Mouse (Mus musculus) C2C12 (cell line): Measurements from ENCODE around the gene Slc4a2. TPM values are rescaled to one million over a fixed set of nuclear protein-coding genes. Genes with fewer than 3 reads are reported as not detected.
A peak's percentile ranks its signal among the peaks of the same experiment; 100 is the strongest.

Experiments
- H3K27me3 ChIP-seq: one replicate; pipeline ENCODE4 v1.6.1; 2011; ENCODE audit not compliant: control insufficient read depth, insufficient read depth, insufficient read length
- H3K36me3 ChIP-seq: one replicate; pipeline ENCODE4 v1.6.1; 2011; ENCODE audit not compliant: control insufficient read depth, insufficient read depth
- H3K4me3 ChIP-seq: one replicate; pipeline ENCODE4 v1.5.1; 2011; ENCODE audit warnings: mild to moderate bottlenecking, control low read depth; ENCODE audit not compliant: poor library complexity, insufficient read depth, severe bottlenecking
- H3K79me2 ChIP-seq: one replicate; pipeline ENCODE4 v1.6.1; 2011; ENCODE audit not compliant: control insufficient read depth, insufficient read depth
- H3K79me3 ChIP-seq: one replicate; pipeline ENCODE4 v1.6.1; 2011; ENCODE audit warnings: low read depth, control low read depth
- H3ac ChIP-seq: one replicate; pipeline ENCODE3; 2011; ENCODE audit warnings: low read depth; ENCODE audit not compliant: control insufficient read depth, insufficient read length
- CEBPB ChIP-seq: IDR thresholded peaks from one replicate; pipeline ENCODE4 v1.6.1; 2011; ENCODE audit warnings: low read depth, mild to moderate bottlenecking, control low read depth, moderate library complexity
- CTCF ChIP-seq: IDR thresholded peaks from one replicate; pipeline ENCODE4 v1.5.1; 2011; ENCODE audit not compliant: control insufficient read depth, insufficient read depth, insufficient read length
- FOSL1 ChIP-seq: IDR thresholded peaks from one replicate; pipeline ENCODE4 v1.8.0; 2011; ENCODE audit warnings: mild to moderate bottlenecking, low read length; ENCODE audit not compliant: poor library complexity, insufficient read depth, severe bottlenecking
- MAX ChIP-seq: IDR thresholded peaks from one replicate; pipeline ENCODE4 v1.6.1; 2011; ENCODE audit warnings: mild to moderate bottlenecking, control low read depth
- MYOD1 ChIP-seq: IDR thresholded peaks from one replicate; pipeline ENCODE4 v1.6.1; 2011; ENCODE audit warnings: low read depth; ENCODE audit not compliant: control insufficient read depth, insufficient read length
- MYOG ChIP-seq: IDR thresholded peaks from one replicate; pipeline ENCODE4 v1.6.1; 2011; ENCODE audit not compliant: control insufficient read depth, insufficient read length; ENCODE audit errors: extremely low read depth
- USF1 ChIP-seq: IDR thresholded peaks from one replicate; pipeline ENCODE4 v1.6.1; 2011; ENCODE audit warnings: low read depth, mild to moderate bottlenecking, control low read depth, moderate library complexity
- long read RNA-seq, 2 experiments: library from polyadenylated mRNA; unstranded; transcript quantifications; one replicate each; pipeline ENCODE4 v2.0.0; 2019 to 2020
- polyA plus RNA-seq: library from polyadenylated mRNA; unstranded; fragments of >200 nt; fragmentation: generic; extraction: Trizol; gene quantifications from one replicate; pipeline ENCODE4 v1.2.1, GENCODE M21; 2012; ENCODE audit warnings: missing spikeins

Gene Slc4a2
- 76.4 TPM for polyA plus RNA-seq
- long read RNA-seq, experiment 1, full-length matches to known transcripts = 8 of 18 reads
- long read RNA-seq, experiment 1, partial matches to known transcripts = 10 of 18 reads
- long read RNA-seq, experiment 1, other reads (novel, unspliced or antisense) = 0 of 18 reads
- long read RNA-seq, experiment 2, full-length matches to known transcripts = 451 of 586 reads
- long read RNA-seq, experiment 2, partial matches to known transcripts = 19 of 586 reads
- long read RNA-seq, experiment 2, other reads (novel, unspliced or antisense) = 116 of 586 reads

GRCm38 (mm10) chr5:24423129-24424003, at the start of gene Slc4a2, which contains the start of gene Cdk5:
Slc4a2 (plus strand) TSS chr5:24423837.
Cdk5 (minus strand) TSS chr5:24423530.
- Histone ChIP-seq H3K36me3 (peaks cover 19% of the 10 kb centered on the region), H3ac (peak within 1 kb of the TSS; percentile 76), H3K27me3 (no peaks in the 10 kb centered on the region), H3K4me3 (peak within 1 kb of the TSS; percentile 80), H3K79me2 (peaks cover 37% of the 10 kb centered on the region), H3K79me3 (peaks cover 15% of the 10 kb centered on the region)
- peak; percentile 81 for TF ChIP-seq MAX
- TF ChIP-seq CTCF = no peak

- TF ChIP-seq MYOD1 (no peak), MAX (no peak), USF1 (no peak), CEBPB (no peak), MYOG (no peak), CTCF (no peak), FOSL1 (no peak)
- no peak overlapping the region for H3K4me3 ChIP-seq
- H3K27me3 ChIP-seq = peaks cover 27% of the 10 kb centered on the region
- no peaks in the 10 kb centered on the region for H3K36me3 ChIP-seq
- H3ac ChIP-seq = no peak overlapping the region
- no peaks in the 10 kb centered on the region for H3K79me2 ChIP-seq
- H3K79me3 ChIP-seq = no peaks in the 10 kb centered on the region
These were observed 49.4 kb upstream of the Slc4a2 start for GRCm38 (mm10) chr5:24374216-24374615.

DNA sequence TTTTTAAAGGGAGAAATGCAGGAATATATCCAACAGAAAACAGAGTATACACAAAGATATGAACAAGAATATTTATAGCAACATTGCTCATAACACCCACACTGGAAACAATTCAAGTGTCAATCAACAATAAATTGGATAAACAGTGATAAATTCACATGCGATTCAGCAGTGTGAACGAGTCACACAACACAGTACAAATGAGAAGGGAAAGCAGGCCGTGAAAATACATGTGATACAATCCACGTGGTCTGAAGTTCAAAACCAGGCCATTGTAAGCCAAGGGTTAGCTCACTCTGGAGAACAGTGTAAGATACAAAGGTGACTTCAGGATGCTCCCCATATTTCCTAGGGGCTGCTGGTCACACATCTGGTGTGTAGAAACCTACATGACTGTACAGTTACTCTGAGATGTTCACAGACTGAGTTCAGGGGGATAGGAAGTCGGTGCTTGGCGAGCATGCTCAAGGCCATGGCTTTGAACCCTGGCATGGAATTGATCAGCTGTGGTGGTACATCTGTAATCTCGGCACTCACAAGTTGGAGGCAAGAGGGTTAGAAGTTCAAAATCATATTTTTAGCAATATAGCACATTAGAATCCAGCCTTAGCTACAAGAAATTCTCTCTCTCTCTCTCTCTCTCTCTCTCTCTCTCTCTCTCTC, 48.8 kb upstream of the Slc4a2 start:
- Histone ChIP-seq H3K79me2 (no peaks in the 10 kb centered on the region), H3ac (no peak overlapping the region), H3K79me3 (no peaks in the 10 kb centered on the region), H3K4me3 (no peak overlapping the region), H3K36me3 (no peaks in the 10 kb centered on the region), H3K27me3 (peaks cover 32% of the 10 kb centered on the region)
- no peak for TF ChIP-seq MYOD1
- no peak for TF ChIP-seq MYOG
- no peak for TF ChIP-seq CTCF
- TF ChIP-seq USF1 = no peak
- no peak for TF ChIP-seq CEBPB

DNA sequence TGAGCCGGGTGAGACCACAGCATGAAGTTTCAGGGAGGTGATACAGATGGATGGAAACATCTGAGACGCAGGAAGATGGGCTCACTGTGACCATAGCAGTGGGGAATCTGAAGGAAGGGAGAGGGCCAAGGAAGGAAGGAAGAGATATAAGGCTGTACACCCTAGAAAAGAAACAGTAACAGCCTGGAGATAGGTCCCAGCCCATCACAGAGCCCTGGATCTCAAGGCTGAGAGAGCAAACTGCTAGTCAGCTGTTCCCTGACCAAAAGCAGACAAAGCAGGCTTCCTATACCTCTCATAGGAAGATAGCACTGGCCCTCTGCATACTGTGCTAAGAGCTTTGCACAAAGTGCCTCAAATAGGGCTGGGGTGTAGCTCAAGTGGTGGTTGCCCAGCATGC, 44.9 kb upstream of the Slc4a2 start:
- no peaks in the 10 kb centered on the region for H3K36me3 ChIP-seq
- no peaks in the 10 kb centered on the region for H3K79me2 ChIP-seq
- peaks cover 32% of the 10 kb centered on the region for H3K27me3 ChIP-seq
- H3ac ChIP-seq = no peak overlapping the region
- no peaks in the 10 kb centered on the region for H3K79me3 ChIP-seq
- TF ChIP-seq FOSL1 (no peak), MYOG (no peak), CTCF (no peak), MAX (no peak), USF1 (no peak), CEBPB (no peak), MYOD1 (no peak)
- H3K4me3 ChIP-seq = no peak overlapping the region

GRCm38 (mm10) chr5:24379501-24379900, 44.1 kb upstream of the Slc4a2 start:
- Histone ChIP-seq H3K79me3 (no peaks in the 10 kb centered on the region), H3K4me3 (no peak overlapping the region), H3K79me2 (no peaks in the 10 kb centered on the region), H3ac (no peak overlapping the region), H3K36me3 (no peaks in the 10 kb centered on the region), H3K27me3 (peaks cover 32% of the 10 kb centered on the region)
- TF ChIP-seq CEBPB = no peak
- no peak for TF ChIP-seq USF1
- TF ChIP-seq CTCF = no peak
- TF ChIP-seq MYOD1 = no peak
- TF ChIP-seq MYOG = no peak
- no peak for TF ChIP-seq FOSL1
- no peak for TF ChIP-seq MAX
